Mouse (Mus musculus) forebrain, postnatal 0 days (tissue): ENCODE measurements around the gene Cfap65. TPM values are rescaled to one million over a fixed set of nuclear protein-coding genes. Genes with fewer than 3 reads are reported as not detected.

Experiments used
- ATAC-seq: fragments of 200-750 bp; cut with Nextera tagmentation; 2 replicates; pipeline ENCODE4 v1.8.0; 2017; ENCODE audit warnings: mild to moderate bottlenecking, moderate library complexity
- DNase-seq: peaks from one replicate; pipeline ENCODE4 v3.0.0-alpha.2; 2015
- H3K27ac ChIP-seq: fragments of 300-500 bp; sonication (generic); 2 replicates; pipeline ENCODE4 v1.5.1; 2014; ENCODE audit warnings: low read depth, mild to moderate bottlenecking, antibody characterized with exemption, low read length, moderate library complexity, mixed read lengths
- H3K27me3 ChIP-seq: fragments of 300-500 bp; sonication (generic); 2 replicates; pipeline ENCODE4 v1.6.1; 2014; ENCODE audit warnings: mild to moderate bottlenecking, low read length, mixed read lengths; ENCODE audit not compliant: insufficient read depth
- H3K36me3 ChIP-seq: fragments of 300-500 bp; sonication (generic); 2 replicates; pipeline ENCODE4 v1.6.1; 2014; ENCODE audit warnings: mild to moderate bottlenecking, moderate library complexity; ENCODE audit not compliant: insufficient read depth
- H3K4me1 ChIP-seq: fragments of 300-500 bp; sonication (generic); 2 replicates; pipeline ENCODE4 v1.6.1; 2014; ENCODE audit warnings: antibody characterized with exemption; ENCODE audit not compliant: insufficient read depth
- H3K4me2 ChIP-seq: fragments of 300-500 bp; sonication (generic); 2 replicates; pipeline ENCODE4 v1.6.1; 2014; ENCODE audit warnings: low read depth, mild to moderate bottlenecking, moderate library complexity
- H3K4me3 ChIP-seq: fragments of 300-500 bp; sonication (generic); 2 replicates; pipeline ENCODE4 v1.5.1; 2014; ENCODE audit warnings: low read depth, low read length, mixed read lengths
- H3K9ac ChIP-seq: fragments of 300-500 bp; sonication (generic); 2 replicates; pipeline ENCODE4 v1.6.1; 2014; ENCODE audit warnings: mild to moderate bottlenecking
- H3K9me3 ChIP-seq: fragments of 300-500 bp; sonication (generic); 2 replicates; pipeline ENCODE4 v1.6.1; 2016; ENCODE audit warnings: low read length
- CTCF ChIP-seq: sonication (generic); IDR thresholded peaks from 2 replicates; pipeline ENCODE4 v1.5.1; 2016; ENCODE audit warnings: antibody characterized with exemption, control low read depth, low read depth
- WGBS: fragments of 180-500 bp; shearing (Covaris S2); extraction: QIAGEN DNeasy Blood & Tissue Kit; methylation state at CpG from one replicate; pipeline ENCODE4 v1.1.7; 2014; 5-methylcytosine and 5-hydroxymethylcytosine counted together
- polyA plus RNA-seq: library from polyadenylated mRNA; unstranded; fragments of >200 nt; fragmentation: Nextera tagmentation; extraction: Ambion mirVana; gene quantifications from 2 replicates; pipeline ENCODE4 v1.2.1, GENCODE M21; 2015
- total RNA-seq: library from RNA; depleted of rRNA; stranded (reverse); fragments of >200 nt; gene quantifications from 2 replicates; pipeline ENCODE4 v1.2.3, GENCODE M21; 2014

Gene Cfap65
- total and polyA plus RNA-seq, 2 experiments from 2014 or later, result 1.1 to 3.4 TPM

DNA sequence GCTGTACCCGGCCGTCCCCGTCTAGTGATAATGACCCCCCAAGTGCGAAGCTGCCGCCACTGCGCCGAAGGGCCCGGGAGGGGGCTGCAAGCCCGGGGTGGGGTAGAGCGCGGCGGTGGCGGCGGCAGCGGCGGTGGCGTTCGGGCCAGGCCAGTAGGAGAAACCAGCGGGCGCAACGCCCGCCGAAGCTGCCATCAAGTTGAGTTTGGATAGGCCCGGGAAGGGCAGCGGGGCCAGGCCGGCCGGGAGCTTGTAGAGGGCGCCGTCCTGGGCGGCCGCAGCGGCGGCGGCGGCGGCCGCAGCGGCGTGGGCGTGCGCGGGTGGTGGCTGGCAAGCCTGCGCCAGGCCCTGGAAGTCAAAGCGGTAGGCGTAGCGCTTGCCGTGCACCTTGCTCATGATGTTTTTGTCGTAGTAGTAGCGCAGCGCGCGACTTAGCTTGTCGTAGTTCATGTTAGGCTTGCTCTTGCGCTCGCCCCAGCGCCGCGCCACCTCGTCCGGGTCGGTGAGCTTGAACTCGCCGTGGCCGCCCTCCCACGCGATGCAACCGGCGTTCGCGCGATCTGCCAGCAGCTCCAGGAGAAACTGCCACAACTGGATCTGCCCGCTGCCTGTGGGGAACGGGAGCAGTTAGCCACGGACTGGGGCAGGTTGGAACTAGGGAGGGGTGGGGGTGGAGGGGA is 53.2 kb downstream of the Cfap65 start:
- Histone ChIP-seq H3K9ac (no peak overlapping the region; the same call in 1 of the 2 replicates), H3K4me1 (peaks cover 10% of the 10 kb centered on the region; the same call in 1 of the 2 replicates), H3K27ac (no peak overlapping the region), H3K4me3 (peak overlapping the region; percentile 36), H3K4me2 (peak overlapping the region; percentile 71), H3K27me3 (peaks cover 66% of the 10 kb centered on the region), H3K36me3 (no peaks in the 10 kb centered on the region), H3K9me3 (no peaks in the 10 kb centered on the region)
- TF ChIP-seq CTCF, result no peak
- DNase-seq (no peak), ATAC-seq (peak; percentile 30; the same call in 1 of the 2 replicates)
- 1% methylated on average over 73 of the region's 74 CpGs for WGBS

DNA sequence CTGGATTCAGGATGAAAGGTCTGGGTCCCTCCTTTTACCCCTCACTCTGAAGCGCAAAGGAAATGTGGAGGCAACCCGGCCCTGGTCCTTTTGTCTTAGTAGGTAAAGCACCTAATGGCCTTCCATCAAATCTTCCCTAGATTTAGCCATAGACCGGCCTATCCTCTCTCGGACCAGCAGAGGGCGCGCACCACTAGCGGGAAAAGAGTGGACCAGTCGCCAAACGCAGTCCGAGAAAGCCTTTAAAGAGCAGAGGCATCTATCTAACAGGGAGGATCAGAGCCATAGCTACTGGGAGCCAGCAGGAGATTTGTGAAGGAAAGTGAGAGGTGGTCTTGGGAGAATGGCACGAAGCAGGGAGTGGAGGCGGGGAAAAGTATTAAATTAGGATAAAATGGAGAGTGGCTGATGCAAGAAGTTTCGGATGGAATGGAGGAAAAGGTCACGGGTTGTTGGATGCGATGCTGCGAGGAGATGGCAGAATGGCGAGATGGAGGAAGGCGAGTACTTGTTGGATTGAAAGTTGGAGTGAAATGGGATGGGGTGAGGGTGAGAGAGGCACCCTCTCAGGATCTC is 54.5 kb downstream of the Cfap65 start:
- ATAC-seq, result peak; percentile 55; the same call in 1 of the 2 replicates
- WGBS, result 1% methylated on average over 18 of the region's 18 CpGs

DNA sequence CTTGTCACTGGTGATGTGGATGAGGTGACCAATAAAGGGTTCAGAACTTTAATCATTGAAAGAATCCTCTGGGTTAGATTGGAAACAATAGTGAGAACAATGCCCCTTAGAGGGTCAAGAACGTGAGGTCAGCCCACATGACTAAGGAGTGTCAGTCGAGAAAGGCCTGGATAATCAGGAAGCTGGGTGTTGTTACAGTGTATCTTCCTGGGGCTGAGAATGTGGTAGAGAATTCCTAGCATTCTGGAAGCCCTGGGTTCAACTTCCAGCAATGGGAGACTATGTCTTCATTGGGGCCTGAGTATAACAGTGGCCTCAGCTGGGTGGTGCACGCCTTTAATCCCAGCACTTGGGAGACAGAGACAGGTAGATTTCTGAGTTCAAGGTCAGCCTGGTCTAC is 58.2 kb downstream of the Cfap65 start:
- Histone ChIP-seq H3K4me1 (peaks cover 3% of the 10 kb centered on the region; the same call in 1 of the 2 replicates), H3K9me3 (no peaks in the 10 kb centered on the region), H3K27ac (no peak overlapping the region), H3K9ac (no peak overlapping the region), H3K36me3 (no peaks in the 10 kb centered on the region), H3K4me2 (no peak overlapping the region), H3K27me3 (peaks cover 37% of the 10 kb centered on the region), H3K4me3 (no peak overlapping the region)
- 51% methylated on average over 3 of the region's 3 CpGs for whole genome bisulfite sequencing
- no peak for TF ChIP-seq CTCF
- no peak for DNase-seq
- no peak for ATAC-seq

More for the DNA sequence above, 54.5 kb downstream of the Cfap65 start:
- Histone ChIP-seq H3K27ac (no peak overlapping the region), H3K4me3 (no peak overlapping the region), H3K4me1 (peaks cover 10% of the 10 kb centered on the region; the same call in 1 of the 2 replicates), H3K9me3 (no peaks in the 10 kb centered on the region), H3K27me3 (peaks cover 59% of the 10 kb centered on the region), H3K9ac (no peak overlapping the region), H3K4me2 (no peak overlapping the region), H3K36me3 (no peaks in the 10 kb centered on the region)
- peak; percentile 81 for DNase-seq
- TF ChIP-seq CTCF, result peak; percentile 95

DNA sequence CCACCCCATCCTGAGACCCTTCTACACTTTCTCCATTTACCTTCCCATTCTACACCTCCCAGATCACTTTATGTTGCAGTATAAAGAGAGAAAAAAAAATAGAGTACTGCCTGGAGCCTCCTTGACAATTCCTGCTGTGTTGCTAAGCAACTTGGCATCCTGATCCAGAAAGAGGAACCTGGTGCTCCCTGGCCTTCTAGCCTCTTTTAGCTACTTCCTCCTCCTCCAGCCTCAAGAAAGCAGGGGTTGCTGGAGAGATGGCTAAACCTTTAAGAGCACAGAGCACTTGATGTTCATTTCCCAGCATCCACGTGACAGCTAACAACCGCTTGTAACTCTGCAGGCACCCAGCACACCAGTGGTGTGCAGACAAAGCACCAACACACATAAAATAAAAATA is 63.2 kb downstream of the Cfap65 start:
- no peak overlapping the region for H3K9ac ChIP-seq
- ATAC-seq (peak; percentile 32), DNase-seq (no peak)
- H3K27me3 ChIP-seq, result peaks cover 3% of the 10 kb centered on the region; the same call in 1 of the 2 replicates
- no peaks in the 10 kb centered on the region for H3K9me3 ChIP-seq
- no peaks in the 10 kb centered on the region for H3K36me3 ChIP-seq
- no peak for TF ChIP-seq CTCF
- WGBS, result 57% methylated on average over 2 of the region's 2 CpGs
- no peak overlapping the region for H3K27ac ChIP-seq
- H3K4me2 ChIP-seq, result no peak overlapping the region
- no peak overlapping the region for H3K4me3 ChIP-seq
- no peaks in the 10 kb centered on the region for H3K4me1 ChIP-seq

DNA sequence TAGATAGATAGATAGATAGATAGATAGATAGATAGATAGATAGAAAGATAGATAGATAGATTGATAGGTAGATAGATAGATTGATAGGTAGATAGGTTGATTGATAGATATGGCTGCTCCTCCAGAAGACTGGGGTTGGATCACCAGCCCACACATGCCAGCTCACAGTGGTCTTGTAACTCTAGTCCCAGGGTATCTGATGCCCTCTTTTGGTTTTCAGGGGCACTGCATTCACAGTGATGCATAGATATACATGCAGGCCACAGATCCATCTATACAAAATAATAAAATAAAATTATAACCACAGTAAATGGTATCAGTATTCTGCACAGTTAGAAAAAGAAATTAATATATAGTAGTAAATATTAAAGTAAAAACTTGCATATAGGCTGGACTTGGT is 73.6 kb downstream of the Cfap65 start:
- H3K36me3 ChIP-seq, result no peaks in the 10 kb centered on the region
- no peak overlapping the region for H3K4me2 ChIP-seq
- no peak overlapping the region for H3K4me3 ChIP-seq
- no peak overlapping the region for H3K27ac ChIP-seq
- no peak for DNase-seq
- ATAC-seq, result no peak
- no peak overlapping the region for H3K9ac ChIP-seq
- peaks cover 6% of the 10 kb centered on the region for H3K27me3 ChIP-seq
- H3K4me1 ChIP-seq, result peaks cover 14% of the 10 kb centered on the region
- peak; percentile 39 for TF ChIP-seq CTCF
- no peaks in the 10 kb centered on the region for H3K9me3 ChIP-seq

DNA sequence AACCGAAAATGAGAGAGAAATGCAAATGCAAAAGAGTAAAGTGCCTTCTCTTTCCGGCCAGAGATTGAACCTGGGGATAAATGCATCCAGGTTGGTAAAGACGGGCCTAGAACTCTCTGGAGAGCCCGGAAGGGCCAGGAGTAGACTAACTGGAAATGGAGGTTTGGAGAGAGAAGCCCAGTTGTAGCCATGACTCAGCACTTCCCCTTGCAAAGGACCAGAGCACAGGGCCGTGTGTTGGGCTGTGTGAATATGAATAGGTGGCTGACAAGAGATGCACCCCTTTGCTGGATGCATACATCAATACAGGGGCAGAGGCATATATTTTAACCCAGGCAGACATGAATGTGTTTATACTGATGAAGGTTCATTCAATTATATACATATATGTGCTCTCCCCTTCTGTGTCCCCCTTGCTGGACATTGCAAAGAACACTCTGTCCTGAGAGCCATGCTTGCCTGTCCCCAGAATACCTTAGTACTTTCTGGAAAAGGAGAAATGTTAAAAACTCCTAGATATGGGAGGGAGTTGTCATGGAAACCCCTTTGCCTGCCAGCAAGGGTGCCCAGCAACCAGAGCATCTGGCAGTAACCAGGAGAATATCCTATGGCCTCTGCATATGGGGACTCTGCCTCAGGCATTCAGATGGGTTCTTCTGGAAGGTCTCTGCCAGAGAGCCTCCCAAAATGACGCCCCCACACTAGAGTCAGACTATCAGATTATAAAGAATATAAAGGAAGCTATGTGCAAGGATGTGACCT is 76.0 kb downstream of the Cfap65 start:
- peak overlapping the region; percentile 79 for H3K4me3 ChIP-seq
- WGBS, result 46% methylated on average over 6 of the region's 6 CpGs

More for the DNA sequence above, 76.0 kb downstream of the Cfap65 start:
- Histone ChIP-seq H3K4me2 (peak overlapping the region; percentile 68), H3K9ac (peak overlapping the region; percentile 52), H3K27ac (no peak overlapping the region), H3K27me3 (peaks cover 6% of the 10 kb centered on the region), H3K36me3 (no peaks in the 10 kb centered on the region), H3K4me1 (peaks cover 15% of the 10 kb centered on the region), H3K9me3 (no peaks in the 10 kb centered on the region)
- peak; percentile 53 for DNase-seq
- no peak for ATAC-seq
- no peak for TF ChIP-seq CTCF
